Mouse (Mus musculus) liver, embryonic 13.5 days (tissue): Measurements from ENCODE around the gene Gm21103. TPM values are rescaled to one million over a fixed set of nuclear protein-coding genes. Genes with fewer than 3 reads are reported as not detected.
"Not testable (repeated sequence)": the region's sequence is repeated elsewhere in the genome, so short reads cannot be mapped to it uniquely, and the experiment has no call there.

ENCODE experiments used
- ATAC-seq: fragments of 200-750 bp; cut with Nextera tagmentation; 2 replicates; pipeline ENCODE4 v1.8.0; 2017; ENCODE audit warnings: low read depth, mild to moderate bottlenecking, moderate number of reproducible peaks, moderate library complexity
- DNase-seq: peaks from one replicate; pipeline ENCODE4 v3.0.0; 2022
- H3K27ac ChIP-seq: fragments of 300-500 bp; sonication (generic); 2 replicates; pipeline ENCODE4 v1.5.1; 2015; ENCODE audit warnings: moderate library complexity, mild to moderate bottlenecking, inconsistent platforms
- H3K27me3 ChIP-seq: fragments of 300-500 bp; sonication (generic); 2 replicates; pipeline ENCODE4 v1.6.1; 2015; ENCODE audit warnings: mild to moderate bottlenecking, inconsistent platforms
- H3K36me3 ChIP-seq: fragments of 300-500 bp; sonication (generic); 2 replicates; pipeline ENCODE4 v1.6.1; 2015; ENCODE audit warnings: mild to moderate bottlenecking, inconsistent platforms
- H3K4me1 ChIP-seq: fragments of 300-500 bp; sonication (generic); replicated peaks from 2 replicates; pipeline ENCODE4 v1.6.1; 2015; ENCODE audit warnings: inconsistent platforms
- H3K4me2 ChIP-seq: fragments of 300-500 bp; sonication (generic); 2 replicates; pipeline ENCODE4 v1.6.1; 2015; ENCODE audit warnings: inconsistent platforms, mild to moderate bottlenecking, moderate library complexity
- H3K4me3 ChIP-seq: fragments of 300-500 bp; sonication (generic); replicated peaks from 2 replicates; pipeline ENCODE4 v1.5.1; 2015; ENCODE audit warnings: mild to moderate bottlenecking, inconsistent platforms
- H3K9ac ChIP-seq: fragments of 300-500 bp; sonication (generic); 2 replicates; pipeline ENCODE4 v1.6.1; 2015; ENCODE audit warnings: mild to moderate bottlenecking, inconsistent platforms
- H3K9me3 ChIP-seq: fragments of 300-500 bp; sonication (generic); replicated peaks from 2 replicates; pipeline ENCODE4 v1.6.1; 2016; ENCODE audit warnings: inconsistent platforms
- WGBS: fragments of 180-500 bp; shearing (Covaris S2); methylation state at CpG from one replicate; pipeline ENCODE4 v1.1.7; 2015; ENCODE audit not compliant: insufficient replicate concordance; 5-methylcytosine and 5-hydroxymethylcytosine counted together
- polyA plus RNA-seq: library from polyadenylated mRNA; unstranded; fragments of >200 nt; fragmentation: Nextera tagmentation; extraction: Ambion mirVana; gene quantifications from 2 replicates; pipeline ENCODE4 v1.2.1, GENCODE M21; 2015

Gm21103 gene
- not detected in 2 replicates for polyA plus RNA-seq

- 58% methylated on average over 2 of the region's 2 CpGs for WGBS
- H3K4me3 ChIP-seq, H3K9ac ChIP-seq, H3K9me3 ChIP-seq, DNase-seq, H3K27ac ChIP-seq, H3K4me1 ChIP-seq, H3K27me3 ChIP-seq, ATAC-seq, H3K4me2 ChIP-seq, H3K36me3 ChIP-seq: not testable (repeated sequence)
Observed at GRCm38 (mm10) chr14:6304743-6305142, at the start of gene Gm21103. Gm21103 (minus strand) TSS chr14:6304843.

GRCm38 (mm10) chr14:6343578-6343977 is 38.9 kb upstream of the Gm21103 start, which contains the start of gene Gm3618:
Gm3618 (minus strand) TSS chr14:6343678.
- no CpG with 5 or more reads among the region's 10 CpGs for WGBS

GRCm38 (mm10) chr14:6286931-6287715 is 17.5 kb downstream of the Gm21103 start, which contains the start of gene Gm3411:
Gm3411 (minus strand) TSS chr14:6287250.
- ATAC-seq, DNase-seq, H3K36me3 ChIP-seq, H3K9me3 ChIP-seq, H3K4me1 ChIP-seq, H3K27me3 ChIP-seq, H3K27ac ChIP-seq, H3K9ac ChIP-seq: not testable (repeated sequence)
- 3% methylated on average over 48 of the region's 57 CpGs for WGBS
- Histone ChIP-seq H3K4me2 (peak within 1 kb of the TSS; percentile 41), H3K4me3 (peak within 1 kb of the TSS; percentile 28; the same call in 1 of the 2 replicates)

More at GRCm38 (mm10) chr14:6343578-6343977, 38.9 kb upstream of the Gm21103 start, which contains the start of gene Gm3618:
- DNase-seq, H3K9ac ChIP-seq, ATAC-seq, H3K36me3 ChIP-seq, H3K27me3 ChIP-seq, H3K9me3 ChIP-seq, H3K27ac ChIP-seq, H3K4me2 ChIP-seq, H3K4me3 ChIP-seq, H3K4me1 ChIP-seq: not testable (repeated sequence)

Other genes with a start within 250 kb of the Gm21103 start
- not detected in 2 replicates for gene Gm6337, start 246.6 kb downstream of the Gm21103 start, polyA plus RNA-seq
- gene Gm8206, start 210.9 kb downstream of the Gm21103 start, polyA plus RNA-seq = not detected in 2 replicates
- 0.08 and 0.09 TPM in 2 replicates for gene Gm3468, start 196.2 kb downstream of the Gm21103 start, polyA plus RNA-seq
- not detected in 2 replicates for gene Gm3476, start 179.0 kb downstream of the Gm21103 start, polyA plus RNA-seq
- gene Gm21560, start 85.6 kb downstream of the Gm21103 start, polyA plus RNA-seq = not detected in 2 replicates
- gene Gm3411, start 17.6 kb downstream of the Gm21103 start, polyA plus RNA-seq = not detected in 2 replicates
- gene Gm3618, start 38.8 kb upstream of the Gm21103 start, polyA plus RNA-seq = not detected in 2 replicates
- not detected in 2 replicates for gene Gm16440, start 85.5 kb upstream of the Gm21103 start, polyA plus RNA-seq
- gene Gm3591, start 107.6 kb upstream of the Gm21103 start, polyA plus RNA-seq = not detected in 2 replicates
- gene Gm3594, start 139.8 kb upstream of the Gm21103 start, polyA plus RNA-seq = not detected in 2 replicates
- not detected in 2 replicates for gene Gm8356, start 232.4 kb upstream of the Gm21103 start, polyA plus RNA-seq